Mouse (Mus musculus): ENCODE measurements around the gene Tgfbr1. TPM values are rescaled to one million over a fixed set of nuclear protein-coding genes. Genes with fewer than 3 reads are reported as not detected.

Tgfbr1 gene
- polyA plus RNA-seq, 1 experiment from 2014 or later, result 54.7 TPM

GRCm38 (mm10) chr4:47422946-47423345 lies 69.9 kb downstream of the Tgfbr1 start:
- Histone ChIP-seq H3K27ac (ENCODE audit: poor library complexity, severe bottlenecking) (no peak overlapping the region), H3K4me2 (no peak overlapping the region), H3K4me1 (replicated peaks) (peaks cover 14% of the 10 kb centered on the region), H3K9ac (no peak overlapping the region), H3K9me3 (replicated peaks) (no peaks in the 10 kb centered on the region), H3K4me3 (no peak overlapping the region), H3K36me3 (no peaks in the 10 kb centered on the region), H3K27me3 (replicated peaks) (no peaks in the 10 kb centered on the region)
- ATAC-seq (ENCODE audit: insufficient number of reproducible peaks, low FRiP score), result no peak
- 68% methylated on average over 3 of the region's 3 CpGs for WGBS

GRCm38 (mm10) chr4:47424376-47424775 lies 71.4 kb downstream of the Tgfbr1 start:
- Histone ChIP-seq H3K4me3 (no peak overlapping the region), H3K9ac (no peak overlapping the region), H3K4me2 (no peak overlapping the region), H3K4me1 (replicated peaks) (peaks cover 8% of the 10 kb centered on the region), H3K27me3 (replicated peaks) (no peaks in the 10 kb centered on the region), H3K9me3 (replicated peaks) (no peaks in the 10 kb centered on the region), H3K27ac (ENCODE audit: poor library complexity, severe bottlenecking) (no peak overlapping the region), H3K36me3 (no peaks in the 10 kb centered on the region)
- WGBS, result 33% methylated on average over 2 of the region's 2 CpGs
- ATAC-seq (ENCODE audit: insufficient number of reproducible peaks, low FRiP score), result no peak

GRCm38 (mm10) chr4:47425247-47425830 lies 72.3 kb downstream of the Tgfbr1 start:
- H3K9ac ChIP-seq, result no peak overlapping the region
- H3K27ac ChIP-seq (ENCODE audit: poor library complexity, severe bottlenecking), result no peak overlapping the region
- H3K4me1 ChIP-seq (replicated peaks), result peaks cover 7% of the 10 kb centered on the region; the same call in 1 of the 2 replicates
- ATAC-seq (ENCODE audit: insufficient number of reproducible peaks, low FRiP score), result no peak
- no peaks in the 10 kb centered on the region for H3K27me3 ChIP-seq (replicated peaks)
- no peak overlapping the region for H3K4me3 ChIP-seq
- 92% methylated on average over 16 of the region's 16 CpGs for WGBS
- H3K9me3 ChIP-seq (replicated peaks), result no peaks in the 10 kb centered on the region
- no peaks in the 10 kb centered on the region for H3K36me3 ChIP-seq
- no peak overlapping the region for H3K4me2 ChIP-seq

GRCm38 (mm10) chr4:47427606-47428005 lies 74.6 kb downstream of the Tgfbr1 start:
- WGBS, result 53% methylated on average over 3 of the region's 3 CpGs
- no peak for ATAC-seq (ENCODE audit: insufficient number of reproducible peaks, low FRiP score)

GRCm38 (mm10) chr4:47430557-47430956 lies 77.5 kb downstream of the Tgfbr1 start:
- no peaks in the 10 kb centered on the region for H3K9me3 ChIP-seq (replicated peaks)
- H3K4me1 ChIP-seq (replicated peaks), result no peaks in the 10 kb centered on the region
- H3K36me3 ChIP-seq, result no peaks in the 10 kb centered on the region
- H3K4me3 ChIP-seq, result no peak overlapping the region
- no peak for ATAC-seq (ENCODE audit: insufficient number of reproducible peaks, low FRiP score)
- H3K9ac ChIP-seq, result no peak overlapping the region
- no peak overlapping the region for H3K27ac ChIP-seq (ENCODE audit: poor library complexity, severe bottlenecking)
- 47% methylated on average over 6 of the region's 6 CpGs for WGBS
- no peak overlapping the region for H3K4me2 ChIP-seq
- no peaks in the 10 kb centered on the region for H3K27me3 ChIP-seq (replicated peaks)

More at GRCm38 (mm10) chr4:47427606-47428005, 74.6 kb downstream of the Tgfbr1 start:
- no peak overlapping the region for H3K9ac ChIP-seq
- no peaks in the 10 kb centered on the region for H3K9me3 ChIP-seq (replicated peaks)
- H3K27me3 ChIP-seq (replicated peaks), result no peaks in the 10 kb centered on the region
- no peak overlapping the region for H3K4me3 ChIP-seq
- no peak overlapping the region for H3K27ac ChIP-seq (ENCODE audit: poor library complexity, severe bottlenecking)
- no peak overlapping the region for H3K4me2 ChIP-seq
- peaks cover 7% of the 10 kb centered on the region; the same call in 1 of the 2 replicates for H3K4me1 ChIP-seq (replicated peaks)
- no peaks in the 10 kb centered on the region for H3K36me3 ChIP-seq

- Histone ChIP-seq H3K9me3 (replicated peaks) (no peaks in the 10 kb centered on the region), H3K4me2 (no peak overlapping the region), H3K36me3 (no peaks in the 10 kb centered on the region), H3K4me1 (replicated peaks) (no peaks in the 10 kb centered on the region), H3K9ac (no peak overlapping the region), H3K27ac (ENCODE audit: poor library complexity, severe bottlenecking) (no peak overlapping the region), H3K4me3 (no peak overlapping the region), H3K27me3 (replicated peaks) (no peaks in the 10 kb centered on the region)
- no peak for ATAC-seq (ENCODE audit: insufficient number of reproducible peaks, low FRiP score)
- 87% methylated on average over 5 of the region's 5 CpGs for WGBS
Measured at GRCm38 (mm10) chr4:47431081-47431480, 78.1 kb downstream of the Tgfbr1 start.

- H3K9ac ChIP-seq, result no peak overlapping the region
- no peaks in the 10 kb centered on the region; the same call in 1 of the 2 replicates for H3K27me3 ChIP-seq (replicated peaks)
- no peak overlapping the region for H3K4me3 ChIP-seq
- no peak overlapping the region for H3K4me2 ChIP-seq
- ATAC-seq (ENCODE audit: insufficient number of reproducible peaks, low FRiP score), result no peak
- WGBS, result 84% methylated on average over 6 of the region's 7 CpGs
- H3K27ac ChIP-seq (ENCODE audit: poor library complexity, severe bottlenecking), result no peak overlapping the region
- no peaks in the 10 kb centered on the region for H3K9me3 ChIP-seq (replicated peaks)
- H3K36me3 ChIP-seq, result no peaks in the 10 kb centered on the region
- peaks cover 5% of the 10 kb centered on the region; the same call in 1 of the 2 replicates for H3K4me1 ChIP-seq (replicated peaks)
Measured at GRCm38 (mm10) chr4:47432766-47433165, 79.7 kb downstream of the Tgfbr1 start.

GRCm38 (mm10) chr4:47435131-47435530 lies 82.1 kb downstream of the Tgfbr1 start:
- Histone ChIP-seq H3K4me3 (no peak overlapping the region), H3K4me2 (no peak overlapping the region), H3K27me3 (replicated peaks) (no peaks in the 10 kb centered on the region; the same call in 1 of the 2 replicates), H3K27ac (ENCODE audit: poor library complexity, severe bottlenecking) (no peak overlapping the region), H3K9me3 (replicated peaks) (no peaks in the 10 kb centered on the region), H3K36me3 (no peaks in the 10 kb centered on the region), H3K9ac (no peak overlapping the region), H3K4me1 (replicated peaks) (peaks cover 5% of the 10 kb centered on the region; the same call in 1 of the 2 replicates)
- 73% methylated on average over 12 of the region's 12 CpGs for WGBS
- no peak for ATAC-seq (ENCODE audit: insufficient number of reproducible peaks, low FRiP score)

- Histone ChIP-seq H3K4me2 (0 out of 2 replicates have a peak overlapping the region, but pooled peaks have one; percentile 9), H3K4me1 (replicated peaks) (peaks cover 5% of the 10 kb centered on the region; the same call in 1 of the 2 replicates), H3K27me3 (replicated peaks) (no peaks in the 10 kb centered on the region; the same call in 1 of the 2 replicates), H3K9me3 (replicated peaks) (no peaks in the 10 kb centered on the region), H3K4me3 (no peak overlapping the region), H3K9ac (no peak overlapping the region), H3K27ac (ENCODE audit: poor library complexity, severe bottlenecking) (no peak overlapping the region), H3K36me3 (no peaks in the 10 kb centered on the region)
- 55% methylated on average over 28 of the region's 28 CpGs for WGBS
- no peak for ATAC-seq (ENCODE audit: insufficient number of reproducible peaks, low FRiP score)
Measured at GRCm38 (mm10) chr4:47435566-47436360, 82.7 kb downstream of the Tgfbr1 start.

- Histone ChIP-seq H3K9me3 (replicated peaks) (no peaks in the 10 kb centered on the region), H3K36me3 (no peaks in the 10 kb centered on the region), H3K4me2 (peak overlapping the region; percentile 89), H3K27ac (ENCODE audit: poor library complexity, severe bottlenecking) (peak overlapping the region; percentile 46), H3K4me1 (replicated peaks) (peaks cover 5% of the 10 kb centered on the region; the same call in 1 of the 2 replicates), H3K27me3 (replicated peaks) (no peaks in the 10 kb centered on the region; the same call in 1 of the 2 replicates), H3K4me3 (peak overlapping the region; percentile 55), H3K9ac (peak overlapping the region; percentile 72)
- ATAC-seq (ENCODE audit: insufficient number of reproducible peaks, low FRiP score), result peak; percentile 80
- WGBS, result 2% methylated on average over 33 of the region's 33 CpGs
Measured at GRCm38 (mm10) chr4:47437365-47438340, 84.6 kb downstream of the Tgfbr1 start.

All from heart, embryonic 12.5 days (tissue).